Mouse (Mus musculus) testis, postnatal 14 days (tissue): Measurements from ENCODE around the gene Begain.

Source experiments
- DNase-seq: peaks from one replicate; pipeline ENCODE4 v3.0.0; 2021; ENCODE audit warnings: low spot score

The Begain gene

DNA sequence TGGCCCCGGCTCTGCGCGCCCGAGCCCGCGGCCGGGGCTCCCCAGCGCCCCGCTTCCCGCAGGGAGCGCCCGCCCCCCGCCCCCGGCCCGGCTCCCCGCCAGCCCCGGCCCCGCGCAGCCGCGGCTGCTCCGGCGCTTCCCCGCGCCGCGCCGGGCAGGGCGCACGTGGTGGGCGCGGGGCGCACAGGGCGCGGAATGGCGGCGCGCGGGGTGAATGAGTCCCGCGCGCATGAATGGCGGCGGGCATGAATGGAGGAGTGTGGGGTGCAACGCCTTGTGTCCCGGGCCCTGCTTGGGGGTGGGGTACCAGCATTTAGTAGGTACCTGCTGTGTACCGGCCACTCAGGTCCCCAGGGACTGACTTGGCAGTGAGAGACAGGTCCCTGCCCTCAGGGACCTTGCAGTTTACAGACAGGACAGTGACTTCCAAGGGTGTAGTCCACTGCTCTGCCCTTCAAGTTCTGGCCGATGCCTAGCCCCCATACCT, at the start of gene Begain:
Gene Begain (minus strand): TSS at position 51 of the 487 bp plus-strand sequence.
- DNase-seq: no peak

GRCm38 (mm10) chr12:109115707-109116106, 47.7 kb upstream of the Begain start:
- peak; percentile 3 for DNase-seq

DNA sequence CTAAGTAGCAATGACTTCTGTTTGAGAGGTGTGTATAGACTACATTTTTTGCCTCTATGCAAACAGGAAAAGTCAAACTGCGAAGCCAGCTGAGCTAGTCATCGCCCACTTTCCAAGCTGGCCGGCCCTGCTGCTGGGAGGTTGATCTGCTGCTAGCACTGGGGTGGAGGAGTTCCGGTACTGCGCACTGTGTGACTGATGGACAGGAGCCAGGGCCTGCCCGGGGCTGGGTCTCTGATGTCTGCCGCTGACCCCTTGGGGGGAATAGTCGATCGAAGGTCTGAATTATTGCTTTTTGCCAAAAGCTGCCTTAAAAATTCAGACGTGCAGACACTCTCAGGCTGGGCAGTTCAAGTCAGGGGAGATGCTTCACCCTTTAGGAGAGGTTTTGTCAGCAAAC, 47.1 kb upstream of the Begain start:
- DNase-seq: peak; percentile 3

GRCm38 (mm10) chr12:109112996-109113592, 45.1 kb upstream of the Begain start:
- peak; percentile 5 for DNase-seq

GRCm38 (mm10) chr12:109112354-109112995, 44.5 kb upstream of the Begain start:
- DNase-seq: peak; percentile 2

GRCm38 (mm10) chr12:109108911-109109310, 40.9 kb upstream of the Begain start:
- DNase-seq: no peak

GRCm38 (mm10) chr12:109100381-109100780, 32.4 kb upstream of the Begain start:
- no peak for DNase-seq

GRCm38 (mm10) chr12:109090456-109091130, 22.6 kb upstream of the Begain start:
- no peak for DNase-seq

- DNase-seq: no peak
These were observed 22.0 kb upstream of the Begain start for GRCm38 (mm10) chr12:109090041-109090440.

DNA sequence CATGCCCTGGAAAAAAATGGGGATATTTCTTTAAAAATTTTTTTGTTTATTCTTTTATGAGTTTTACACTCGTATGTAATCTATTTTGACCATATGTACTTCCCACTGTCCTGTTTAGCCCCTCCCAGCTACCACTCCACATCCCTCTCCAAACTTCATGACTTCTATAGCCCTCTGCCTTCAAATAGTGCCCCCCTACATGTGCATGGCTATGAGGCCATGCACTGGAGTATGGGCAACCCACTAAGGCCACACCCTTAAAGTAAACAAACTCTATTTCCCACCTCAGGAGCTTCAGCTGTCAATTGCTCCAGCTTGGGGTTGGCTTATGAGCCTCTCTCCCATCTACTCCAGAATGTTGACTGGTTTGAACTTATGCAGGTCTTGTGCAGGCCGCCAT, 18.1 kb upstream of the Begain start:
- DNase-seq: no peak

DNA sequence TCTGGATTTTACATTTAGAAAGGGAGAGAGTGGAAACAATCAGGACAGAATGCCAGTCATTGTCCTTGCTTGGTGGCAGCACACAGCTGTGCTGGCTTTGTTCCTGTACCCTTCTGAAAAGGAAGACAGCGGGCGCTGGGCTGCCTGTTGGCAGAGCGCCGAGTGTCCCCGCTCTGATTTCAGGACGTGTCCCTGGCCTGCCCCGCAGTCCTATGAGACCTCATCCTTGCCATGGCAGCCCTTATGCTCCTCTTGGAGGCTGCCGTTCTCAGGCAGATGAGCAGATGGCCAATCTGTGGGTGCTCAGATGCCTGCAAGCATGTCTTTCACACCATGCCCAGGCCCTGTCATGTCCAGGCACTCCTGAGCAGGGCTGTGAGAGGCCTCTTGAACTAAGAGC, 17.7 kb upstream of the Begain start:
- DNase-seq: no peak

GRCm38 (mm10) chr12:109085046-109085445, 17.0 kb upstream of the Begain start:
- DNase-seq: no peak

DNA sequence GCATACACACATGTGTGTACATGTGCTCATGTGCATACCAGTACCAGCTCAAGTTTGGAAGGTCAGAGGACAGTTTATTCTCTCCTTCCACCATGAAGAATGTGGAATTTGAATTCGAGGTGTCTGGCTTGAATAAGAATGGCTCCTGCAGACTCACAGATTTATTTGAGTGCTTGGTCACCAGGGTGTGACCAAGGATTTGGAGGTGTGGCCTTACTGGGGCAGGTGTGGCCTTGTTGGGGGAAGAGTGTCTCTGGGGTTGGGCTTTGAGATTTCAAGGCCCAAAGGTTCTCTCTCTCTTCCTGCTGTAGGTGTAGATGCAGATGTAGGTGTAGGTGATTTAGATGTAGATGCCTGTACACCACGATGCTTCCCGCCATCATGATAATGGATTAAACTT, 15.5 kb upstream of the Begain start:
- DNase-seq: no peak

GRCm38 (mm10) chr12:109077036-109077435, 9.0 kb upstream of the Begain start:
- DNase-seq: no peak

DNA sequence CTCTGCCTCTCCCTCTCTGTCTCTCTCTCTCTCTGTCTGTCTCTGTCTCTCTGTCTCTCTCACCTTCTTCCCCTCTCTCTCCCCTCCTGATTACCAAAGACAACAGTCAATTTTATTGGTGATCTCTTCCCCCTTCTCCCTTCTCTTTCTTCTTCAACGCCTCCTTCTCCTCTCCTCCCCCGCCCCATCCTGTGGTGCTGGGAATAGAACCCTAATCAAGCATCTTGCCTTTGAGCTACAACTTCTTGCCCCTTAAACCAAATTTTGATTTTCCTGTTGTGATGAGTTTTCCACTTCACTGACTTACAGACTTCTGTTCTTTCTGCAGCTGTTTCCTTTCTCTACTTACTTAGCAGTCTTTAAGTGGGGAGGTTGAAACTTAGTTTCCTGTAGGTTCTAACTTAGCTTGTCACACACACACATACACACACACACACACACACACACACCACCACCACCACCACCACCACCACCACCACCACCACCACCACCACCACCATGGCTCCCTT, 6.8 kb upstream of the Begain start:
- no peak for DNase-seq

DNA sequence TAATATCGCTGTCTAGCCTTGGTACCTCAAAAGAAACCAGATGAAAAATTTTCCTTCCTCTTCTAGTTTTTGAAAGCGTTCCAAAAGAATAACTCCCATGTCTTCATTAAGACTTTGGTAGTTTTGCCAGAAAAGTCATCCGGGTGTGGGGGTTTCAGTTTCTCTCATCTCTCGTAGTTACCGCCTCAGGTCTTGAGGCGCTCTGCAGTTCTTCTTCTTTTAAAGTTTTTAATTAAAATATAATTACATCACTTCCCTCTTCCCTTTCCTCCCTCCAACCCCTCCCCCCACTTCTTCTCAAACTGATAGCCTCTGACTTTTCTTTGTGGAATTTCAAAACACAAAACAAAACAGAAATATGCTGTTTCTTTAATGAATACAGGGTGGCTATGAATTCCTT, 6.1 kb upstream of the Begain start:
- DNase-seq: no peak

DNA sequence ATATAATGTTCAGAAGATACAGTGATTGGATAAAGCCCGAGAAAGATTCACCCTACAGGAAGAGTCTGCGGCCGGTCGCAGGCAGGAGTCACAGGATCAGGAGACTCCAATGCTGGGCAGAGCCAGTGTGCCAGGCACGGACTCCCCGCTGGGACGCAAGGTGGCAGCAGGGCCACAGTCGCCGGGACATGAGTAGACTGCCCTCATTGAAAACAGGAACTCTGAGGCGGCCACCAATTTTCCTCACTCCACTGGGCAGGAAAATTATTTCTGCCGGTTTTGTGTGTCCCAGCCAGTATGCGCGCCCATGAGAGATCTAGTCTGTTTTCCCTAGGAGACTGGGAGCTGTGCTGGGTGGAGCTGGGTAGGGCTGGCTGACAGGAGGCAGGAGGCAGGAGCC, 3.2 kb upstream of the Begain start:
- no peak for DNase-seq

GRCm38 (mm10) chr12:109069751-109070150, 1.7 kb upstream of the Begain start:
- DNase-seq: no peak

DNA sequence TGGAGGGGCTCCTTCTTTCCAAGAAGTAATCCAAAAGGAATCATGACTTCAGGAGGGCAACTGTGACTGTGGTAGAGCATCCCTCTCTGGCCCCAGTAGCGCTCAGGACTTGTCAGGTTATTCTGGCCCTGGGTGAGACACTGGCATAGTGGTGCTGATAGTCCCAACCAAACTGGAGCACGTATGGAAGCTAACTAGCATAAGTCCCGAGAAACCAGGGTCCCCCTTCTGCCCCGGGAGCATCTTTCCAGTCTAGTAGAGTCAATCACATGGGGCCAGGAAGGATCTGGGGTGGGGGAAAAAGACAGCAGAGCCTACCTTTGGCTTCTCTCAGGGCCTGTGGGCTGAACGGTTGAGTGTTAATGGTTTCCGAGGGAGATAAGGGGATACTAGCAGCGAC, 721 bp upstream of the Begain start:
- no peak for DNase-seq

DNA sequence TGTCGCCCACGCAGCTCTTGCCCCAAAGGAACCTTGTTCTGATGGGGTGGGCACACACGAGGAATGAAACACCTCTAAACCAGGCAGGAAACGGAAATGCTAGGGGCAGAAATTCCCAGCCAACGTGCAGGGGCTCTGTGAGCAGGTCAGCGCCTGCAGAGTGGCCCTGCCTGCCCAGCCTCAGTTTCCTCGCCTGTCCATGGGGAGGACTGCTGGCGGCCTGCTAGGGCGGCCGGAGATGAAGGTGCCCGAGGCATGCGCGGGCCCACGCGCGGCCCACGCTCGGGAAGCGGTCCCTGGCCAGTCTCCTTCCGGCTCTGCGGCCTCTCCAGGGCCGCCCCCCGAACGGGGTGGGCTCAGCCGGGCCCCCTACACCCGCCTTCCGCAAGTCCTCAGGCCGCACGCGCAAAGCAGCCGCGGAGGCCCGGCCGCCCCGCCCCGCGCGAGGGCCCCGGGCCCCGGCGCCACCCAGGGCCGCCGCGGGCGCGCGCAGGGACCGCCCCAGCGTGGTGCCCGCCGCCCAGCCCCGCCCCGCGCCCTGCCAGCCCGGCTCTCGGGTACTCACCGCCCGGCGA, 369 bp downstream of the Begain start:
- DNase-seq: peak; percentile 42

DNA sequence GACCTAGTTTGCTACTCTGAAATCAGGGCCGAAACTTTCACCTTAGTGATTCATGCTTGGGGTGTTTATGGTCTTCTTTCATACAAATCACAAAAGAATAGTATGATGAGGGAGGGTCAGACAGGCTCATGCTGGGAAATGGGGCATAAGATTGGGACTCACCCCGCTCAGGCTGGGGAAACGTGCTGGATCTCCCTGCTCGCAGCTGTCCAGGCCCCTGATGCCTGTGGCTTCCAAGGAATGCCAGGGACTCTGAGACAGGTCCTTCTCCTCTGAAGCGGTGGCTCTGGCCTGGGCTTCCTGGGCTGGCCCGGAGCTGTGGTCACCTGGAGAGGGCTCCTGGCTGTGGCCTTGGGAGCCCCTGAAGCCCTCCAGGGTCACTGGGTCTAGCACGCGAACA, 9.4 kb downstream of the Begain start:
- no peak for DNase-seq

GRCm38 (mm10) chr12:109057736-109058135, 10.3 kb downstream of the Begain start:
- DNase-seq: no peak
